8 mouse cellular contexts compared by ENCODE assay signal in the genomic region with DNA sequence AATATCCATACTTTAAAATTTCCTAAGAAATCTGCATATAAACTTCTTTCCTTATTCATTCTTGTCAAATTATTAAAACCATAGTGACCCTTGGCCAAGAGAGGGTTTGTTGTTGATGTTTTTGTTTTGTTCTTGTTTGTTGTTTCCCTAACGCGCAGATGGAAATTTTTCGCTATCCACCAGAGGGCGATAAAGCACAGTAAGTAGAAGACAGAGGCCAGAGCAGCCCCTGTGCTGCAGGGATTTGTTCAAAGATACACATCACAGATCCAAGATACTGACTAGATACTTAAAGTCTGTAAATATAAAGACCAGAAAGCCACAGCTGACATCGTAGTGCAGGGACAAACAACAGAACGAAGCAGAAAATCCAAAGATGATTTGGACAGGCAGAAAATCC. TPM values are rescaled to one million over a fixed set of nuclear protein-coding genes. Genes with fewer than 3 reads are reported as not detected.
DNase-seq lines count a peak whose midpoint lies in the region; ATAC-seq and TF ChIP-seq lines count a peak whose summit lies in the region.

No protein-coding gene starts in this region.

- intact Hi-C loops in heart, adult 2 months (cut with DNase I): loop anchor here (1.0 kb wide), 1 partner anchor 103 kb away; no protein-coding TSS in a partner anchor

- H3K4me1 ChIP-seq in heart, adult 2 months (ENCODE audit: control insufficient read depth, insufficient read depth, low read length): no peaks in the 10 kb centered on the region
- no peaks in the 10 kb centered on the region for H3K4me1 ChIP-seq in heart, embryonic 10.5 days
- no peaks in the 10 kb centered on the region for H3K4me1 ChIP-seq in hindbrain, embryonic 10.5 days (replicated peaks)
- H3K4me1 ChIP-seq in neural tube, embryonic 11.5 days (ENCODE audit: control insufficient read depth, insufficient read depth, low read length): no peaks in the 10 kb centered on the region

- no peaks in the 10 kb centered on the region for H3K9me3 ChIP-seq in heart, embryonic 10.5 days
- no peaks in the 10 kb centered on the region for H3K9me3 ChIP-seq in hindbrain, embryonic 10.5 days
- H3K9me3 ChIP-seq in neural tube, embryonic 11.5 days (ENCODE audit: control insufficient read depth, low read length): no peaks in the 10 kb centered on the region

- TF ChIP-seq CTCF in heart, adult 2 months (IDR thresholded peaks at IDR 0.05): peak; percentile 69

- H3K4me3 ChIP-seq in heart, adult 2 months: no peak overlapping the region
- H3K4me3 ChIP-seq in heart, embryonic 10.5 days: no peak overlapping the region
- H3K4me3 ChIP-seq in hindbrain, embryonic 10.5 days: no peak overlapping the region
- no peak overlapping the region for H3K4me3 ChIP-seq in neural tube, embryonic 11.5 days (ENCODE audit: low read depth, low read length)

- no peak overlapping the region for H3K4me2 ChIP-seq in neural tube, embryonic 11.5 days (ENCODE audit: low read depth)

- no peak overlapping the region for H3K27ac ChIP-seq in heart, adult 2 months
- no peak overlapping the region for H3K27ac ChIP-seq in heart, embryonic 10.5 days
- no peak overlapping the region for H3K27ac ChIP-seq in hindbrain, embryonic 10.5 days
- no peak overlapping the region for H3K27ac ChIP-seq in neural tube, embryonic 11.5 days (ENCODE audit: low read depth, low read length)

- peak in 1 of 2 experiments; percentile 16 for DNase-seq in heart, adult 2 months
- no peak for DNase-seq in heart, embryonic 10.5 days (ENCODE audit: low spot score)
- DNase-seq in R1 (ENCODE audit: low read depth, low spot score): peak; percentile 65
- DNase-seq in embryo, embryonic 11.5 days (ENCODE audit: low read depth, low spot score): peak; percentile 34
- peak; percentile 44 for DNase-seq in hindbrain, embryonic 10.5 days (ENCODE audit: low spot score)
- peak; percentile 39 for DNase-seq in left cerebral cortex, adult 11 months (ENCODE audit: low spot score)
- DNase-seq in neural tube, embryonic 11.5 days (ENCODE audit: low spot score): peak; percentile 63
- DNase-seq in B cell, adult 2 months: no peak

- no peaks in the 10 kb centered on the region for H3K36me3 ChIP-seq in heart, adult 2 months (ENCODE audit: control insufficient read depth, insufficient read depth, low read length)
- no peaks in the 10 kb centered on the region for H3K36me3 ChIP-seq in heart, embryonic 10.5 days
- H3K36me3 ChIP-seq in hindbrain, embryonic 10.5 days: no peaks in the 10 kb centered on the region
- no peaks in the 10 kb centered on the region for H3K36me3 ChIP-seq in neural tube, embryonic 11.5 days (ENCODE audit: control insufficient read depth, insufficient read depth, low read length)

- WGBS in heart, adult 2 months: 10% methylated on average over 6 of the region's 6 CpGs
- 8% methylated on average over 6 of the region's 6 CpGs for WGBS in heart, embryonic 10.5 days
- 13% methylated on average over 6 of the region's 6 CpGs for WGBS in hindbrain, embryonic 10.5 days
- 14% methylated on average over 6 of the region's 6 CpGs for WGBS in neural tube, embryonic 11.5 days

- no peaks in the 10 kb centered on the region for H3K27me3 ChIP-seq in heart, adult 2 months (ENCODE audit: control insufficient read depth, insufficient read depth, low read length)
- no peaks in the 10 kb centered on the region for H3K27me3 ChIP-seq in heart, embryonic 10.5 days (ENCODE audit: insufficient read depth, poor library complexity, severe bottlenecking)
- no peaks in the 10 kb centered on the region for H3K27me3 ChIP-seq in hindbrain, embryonic 10.5 days (ENCODE audit: insufficient read depth, poor library complexity, severe bottlenecking)
- no peaks in the 10 kb centered on the region for H3K27me3 ChIP-seq in neural tube, embryonic 11.5 days (ENCODE audit: control insufficient read depth, insufficient read depth, low read length)

- no peaks in the 10 kb centered on the region for H3K79me2 ChIP-seq in heart, adult 2 months (replicated peaks; ENCODE audit: control insufficient read depth, insufficient read depth, low read length)

- no peak for TF ChIP-seq EP300 in heart, adult 2 months (IDR thresholded peaks at IDR 0.05; ENCODE audit: insufficient read depth, low read depth, low read length)

- no peak for TF ChIP-seq POLR2A in heart, adult 2 months (IDR thresholded peaks at IDR 0.05; ENCODE audit: insufficient read depth, low read depth, low read length)

- H3K9ac ChIP-seq in heart, adult 2 months (ENCODE audit: low read depth, low read length): no peak overlapping the region
- H3K9ac ChIP-seq in neural tube, embryonic 11.5 days (ENCODE audit: low read length): no peak overlapping the region

- peak; percentile 67 for ATAC-seq in neural tube, embryonic 11.5 days (ENCODE audit: insufficient read depth, low FRiP score, low TSS enrichment)

RNA-seq across cellular contexts. Expression of a gene that starts 6.6 kb away (rescaled TPM):
- not detected for total RNA-seq in heart, adult 2 months (2021)
- not detected in 2 replicates for polyA plus RNA-seq in heart, adult 2 months (2012; rRNA removed)
- polyA plus RNA-seq in heart, embryonic 10.5 days (2016; fragmentation: Nextera tagmentation; extraction: Ambion mirVana): not detected in 2 replicates
- polyA plus RNA-seq in hindbrain, embryonic 10.5 days (2016; fragmentation: Nextera tagmentation; extraction: Ambion mirVana): not detected in 2 replicates
- not detected in 2 replicates for polyA plus RNA-seq in neural tube, embryonic 11.5 days (2014; fragmentation: Nextera tagmentation; extraction: Ambion mirVana)

RNA-seq across cellular contexts. Expression of a gene that starts 15.2 kb away (rescaled TPM):
- not detected for total RNA-seq in heart, adult 2 months (2021)
- not detected in 2 replicates for polyA plus RNA-seq in heart, adult 2 months (2012; rRNA removed)
- polyA plus RNA-seq in heart, embryonic 10.5 days (2016; fragmentation: Nextera tagmentation; extraction: Ambion mirVana): not detected in 2 replicates
- polyA plus RNA-seq in hindbrain, embryonic 10.5 days (2016; fragmentation: Nextera tagmentation; extraction: Ambion mirVana): not detected in 2 replicates
- not detected in 2 replicates for polyA plus RNA-seq in neural tube, embryonic 11.5 days (2014; fragmentation: Nextera tagmentation; extraction: Ambion mirVana)

RNA-seq across cellular contexts. Expression of a gene that starts 37.3 kb away (rescaled TPM):
- total RNA-seq in heart, adult 2 months (2021): not detected
- not detected in 2 replicates for polyA plus RNA-seq in heart, adult 2 months (2012; rRNA removed)
- polyA plus RNA-seq in heart, embryonic 10.5 days (2016; fragmentation: Nextera tagmentation; extraction: Ambion mirVana): not detected in 2 replicates
- not detected in 2 replicates for polyA plus RNA-seq in hindbrain, embryonic 10.5 days (2016; fragmentation: Nextera tagmentation; extraction: Ambion mirVana)
- not detected in 2 replicates for polyA plus RNA-seq in neural tube, embryonic 11.5 days (2014; fragmentation: Nextera tagmentation; extraction: Ambion mirVana)

RNA-seq across cellular contexts. Expression of a gene that starts 44.9 kb away (rescaled TPM):
- total RNA-seq in heart, adult 2 months (2021): not detected
- polyA plus RNA-seq in heart, adult 2 months (2012; rRNA removed): not detected in 2 replicates
- not detected in 2 replicates for polyA plus RNA-seq in heart, embryonic 10.5 days (2016; fragmentation: Nextera tagmentation; extraction: Ambion mirVana)
- polyA plus RNA-seq in hindbrain, embryonic 10.5 days (2016; fragmentation: Nextera tagmentation; extraction: Ambion mirVana): not detected in 2 replicates
- not detected in 2 replicates for polyA plus RNA-seq in neural tube, embryonic 11.5 days (2014; fragmentation: Nextera tagmentation; extraction: Ambion mirVana)

RNA-seq across cellular contexts. Expression of a gene that starts 52.5 kb away (rescaled TPM):
- not detected for total RNA-seq in heart, adult 2 months (2021)
- polyA plus RNA-seq in heart, adult 2 months (2012; rRNA removed): not detected in 2 replicates
- not detected in 2 replicates for polyA plus RNA-seq in heart, embryonic 10.5 days (2016; fragmentation: Nextera tagmentation; extraction: Ambion mirVana)
- polyA plus RNA-seq in hindbrain, embryonic 10.5 days (2016; fragmentation: Nextera tagmentation; extraction: Ambion mirVana): not detected in 2 replicates
- not detected in 2 replicates for polyA plus RNA-seq in neural tube, embryonic 11.5 days (2014; fragmentation: Nextera tagmentation; extraction: Ambion mirVana)

Comparison
In these comparisons a context has a peak if more than half of its experiments do, and no peak if none do; other contexts are left out.
1. DNase-seq: peak in R1 (single experiment), embryo, embryonic 11.5 days (single experiment), hindbrain, embryonic 10.5 days (single experiment), left cerebral cortex, adult 11 months (single experiment) and neural tube, embryonic 11.5 days (single experiment); none in heart, embryonic 10.5 days (single experiment) and B cell, adult 2 months (0 of 2).